Mouse (Mus musculus) heart, postnatal 4 days (tissue): ENCODE data around the gene Prkar1b. TPM values are rescaled to one million over a fixed set of nuclear protein-coding genes. Genes with fewer than 3 reads are reported as not detected.

Source experiments
- DNase-seq: peaks from one replicate; pipeline ENCODE4 v3.0.0; 2021
- total RNA-seq, 2 experiments: library from RNA; stranded (reverse); gene quantifications; 2 replicates each; pipeline ENCODE4 v1.2.3; 2021

Gene Prkar1b
- total RNA-seq = 1 to 10 TPM; 2.3 to 2.8 TPM

GRCm38 (mm10) chr5:139149681-139150602 is at the start of gene Prkar1b, which contains the start of gene Dnaaf5:
Gene Prkar1b (minus strand): TSS chr5:139150001.
Gene Dnaaf5 (plus strand): TSS chr5:139150223.
- peak; percentile 97 for DNase-seq

- no peak for DNase-seq
Observed at GRCm38 (mm10) chr5:139199636-139199994, 49.8 kb upstream of the Prkar1b start.

- DNase-seq = no peak
Observed at GRCm38 (mm10) chr5:139198779-139199178, 49.0 kb upstream of the Prkar1b start.

GRCm38 (mm10) chr5:139190958-139191357 is 41.2 kb upstream of the Prkar1b start:
- no peak for DNase-seq

- DNase-seq = no peak
Observed at GRCm38 (mm10) chr5:139189726-139190125, 39.9 kb upstream of the Prkar1b start.

GRCm38 (mm10) chr5:139184897-139185296 is 35.1 kb upstream of the Prkar1b start:
- DNase-seq = no peak

- no peak for DNase-seq
Observed at GRCm38 (mm10) chr5:139183601-139184000, 33.8 kb upstream of the Prkar1b start.

- no peak for DNase-seq
Observed at GRCm38 (mm10) chr5:139183131-139183530, 33.3 kb upstream of the Prkar1b start.

GRCm38 (mm10) chr5:139178895-139179631 is 29.3 kb upstream of the Prkar1b start:
- DNase-seq = peak; percentile 87

- DNase-seq = peak; percentile 55
Observed at GRCm38 (mm10) chr5:139174556-139175547, 25.1 kb upstream of the Prkar1b start.

- no peak for DNase-seq
Observed at GRCm38 (mm10) chr5:139174141-139174540, 24.3 kb upstream of the Prkar1b start.

GRCm38 (mm10) chr5:139171929-139172328 is 22.1 kb upstream of the Prkar1b start:
- DNase-seq = no peak

GRCm38 (mm10) chr5:139167548-139167947 is 17.7 kb upstream of the Prkar1b start:
- DNase-seq = no peak

GRCm38 (mm10) chr5:139166781-139167361 is 17.1 kb upstream of the Prkar1b start:
- DNase-seq = no peak

- no peak for DNase-seq
Observed at GRCm38 (mm10) chr5:139161632-139162031, 11.8 kb upstream of the Prkar1b start.

- DNase-seq = no peak
Observed at GRCm38 (mm10) chr5:139160899-139161298, 11.1 kb upstream of the Prkar1b start.

- DNase-seq = peak; percentile 25
Observed at GRCm38 (mm10) chr5:139150603-139151031, 816 bp upstream of the Prkar1b start.

- DNase-seq = no peak
Observed at GRCm38 (mm10) chr5:139149006-139149672, 662 bp downstream of the Prkar1b start.

- no peak for DNase-seq
Observed at GRCm38 (mm10) chr5:139147178-139148078, 2.4 kb downstream of the Prkar1b start.

- peak; percentile 38 for DNase-seq
Observed at GRCm38 (mm10) chr5:139146476-139147075, 3.2 kb downstream of the Prkar1b start.
